In the genomic region with DNA sequence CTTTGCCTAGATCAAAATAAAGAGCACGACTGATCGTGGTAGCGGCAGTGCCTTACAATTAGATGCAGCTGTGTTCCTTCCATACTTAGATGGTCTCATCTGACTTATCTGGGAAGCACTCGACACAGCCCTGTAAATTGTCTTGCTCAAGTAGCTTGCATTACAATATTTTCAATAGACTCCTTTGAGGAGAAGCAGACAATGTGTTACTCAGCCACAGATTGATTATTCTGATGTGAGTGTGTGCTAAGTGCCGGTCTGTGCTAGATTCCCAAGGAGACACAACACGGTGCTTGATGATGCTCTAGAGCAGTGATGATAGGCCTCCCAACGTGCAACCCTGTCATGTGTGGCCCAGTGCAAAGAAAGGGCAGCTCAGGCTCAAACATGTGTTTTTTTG, we compare ENCODE assay signal across 20 mouse cellular contexts.
DNase-seq lines count a peak whose midpoint lies in the region; ATAC-seq lines count a peak whose summit lies in the region.
"Had no signal": no experiment of that assay in that cellular context is flagged by ENCODE, and none has a peak within 500 bp of the region (broad histone marks: within the 10 kb centered on the region; RNA-seq: fewer than 3 reads in every experiment).

No protein-coding gene starts in this region.

- H3K4me2 ChIP-seq in forebrain, embryonic 15.5 days (replicated peaks) = no peak overlapping the region
- no peak overlapping the region for H3K4me2 ChIP-seq in forebrain, embryonic 11.5 days (ENCODE audit: low read depth, low read length, severe bottlenecking)
- H3K4me2 ChIP-seq in forebrain, embryonic 16.5 days (ENCODE audit: low read length) = no peak overlapping the region
- H3K4me2 ChIP-seq: embryonic facial prominence, embryonic 12.5 days; heart, embryonic 12.5 days; hindbrain, embryonic 14.5 days had no signal

- no peak for ATAC-seq in forebrain, embryonic 15.5 days (replicated peaks)
- no peak for ATAC-seq in forebrain, embryonic 11.5 days (replicated peaks; ENCODE audit: low FRiP score)
- ATAC-seq in forebrain, embryonic 16.5 days = peak; percentile 34; the same call in 1 of the 2 replicates
- ATAC-seq: intestine, embryonic 16.5 days; Patski had no signal

- intact Hi-C loops in left cerebral cortex, postnatal 25 days (cut with DNase I) = no loop called here

- DNase-seq in forebrain, embryonic 11.5 days (ENCODE audit: low spot score) = no peak
- peak; percentile 34 for DNase-seq in left cerebral cortex, adult 11 months (ENCODE audit: low spot score)
- DNase-seq in left cerebral cortex, postnatal 25 days (ENCODE audit: low spot score in 2 of 2) = no peak
- DNase-seq in kidney, postnatal 10 days = no peak
- no peak for DNase-seq in cerebellum, postnatal 14 days
- DNase-seq: adrenal gland, adult 2 months; adrenal gland, postnatal 25 days; cerebellum, adult 11 months; cerebellum, adult 8-10 months; cerebellum, postnatal 25 days; gastrocnemius, postnatal 14 days had no signal

- H3K27me3 ChIP-seq in forebrain, embryonic 15.5 days = no peaks in the 10 kb centered on the region
- no peaks in the 10 kb centered on the region for H3K27me3 ChIP-seq in forebrain, embryonic 11.5 days (ENCODE audit: control insufficient read depth, insufficient read depth, low read length)
- no peaks in the 10 kb centered on the region for H3K27me3 ChIP-seq in forebrain, embryonic 16.5 days (replicated peaks; ENCODE audit: control insufficient read depth, insufficient read depth, low read length)
- H3K27me3 ChIP-seq: CH12.LX; embryonic facial prominence, embryonic 12.5 days; heart, embryonic 12.5 days; Patski had no signal

- peak overlapping the region; percentile 49; the same call in 1 of the 2 replicates for H3K27ac ChIP-seq in forebrain, embryonic 15.5 days (replicated peaks)
- H3K27ac ChIP-seq in forebrain, embryonic 11.5 days (ENCODE audit: low read depth, low read length) = no peak overlapping the region
- no peak overlapping the region for H3K27ac ChIP-seq in forebrain, embryonic 16.5 days (ENCODE audit: low read length)
- H3K27ac ChIP-seq: embryonic facial prominence, embryonic 12.5 days; hindbrain, embryonic 10.5 days; hindbrain, embryonic 14.5 days had no signal

- H3K9ac ChIP-seq in forebrain, embryonic 15.5 days (replicated peaks) = no peak overlapping the region
- H3K9ac ChIP-seq in forebrain, embryonic 11.5 days (ENCODE audit: low read length) = no peak overlapping the region
- no peak overlapping the region for H3K9ac ChIP-seq in forebrain, embryonic 16.5 days (replicated peaks; ENCODE audit: low read depth, low read length)
- H3K9ac ChIP-seq: embryonic facial prominence, embryonic 12.5 days; heart, embryonic 12.5 days; hindbrain, embryonic 14.5 days had no signal

- WGBS in forebrain, embryonic 15.5 days = 56% methylated on average over 7 of the region's 7 CpGs
- 75% methylated on average over 7 of the region's 7 CpGs for WGBS in forebrain, embryonic 11.5 days
- WGBS in forebrain, embryonic 16.5 days = 54% methylated on average over 7 of the region's 7 CpGs

- no peaks in the 10 kb centered on the region for H3K9me3 ChIP-seq in forebrain, embryonic 15.5 days
- no peaks in the 10 kb centered on the region for H3K9me3 ChIP-seq in forebrain, embryonic 11.5 days (ENCODE audit: control insufficient read depth, low read length)
- 0 out of 2 replicates have a peak, but pooled peaks cover 4% of the 10 kb centered on the region for H3K9me3 ChIP-seq in forebrain, embryonic 16.5 days (ENCODE audit: control insufficient read depth, low read length)
- H3K9me3 ChIP-seq: embryonic facial prominence, embryonic 12.5 days; heart, embryonic 12.5 days; hindbrain, embryonic 10.5 days had no signal

- peaks cover 16% of the 10 kb centered on the region; the same call in 1 of the 2 replicates for H3K36me3 ChIP-seq in forebrain, embryonic 15.5 days
- no peaks in the 10 kb centered on the region for H3K36me3 ChIP-seq in forebrain, embryonic 11.5 days (ENCODE audit: control insufficient read depth, insufficient read depth, low read length)
- H3K36me3 ChIP-seq in forebrain, embryonic 16.5 days (ENCODE audit: control insufficient read depth, insufficient read depth) = peaks cover 7% of the 10 kb centered on the region

- peaks cover 14% of the 10 kb centered on the region for H3K4me1 ChIP-seq in forebrain, embryonic 15.5 days
- no peaks in the 10 kb centered on the region for H3K4me1 ChIP-seq in forebrain, embryonic 11.5 days (replicated peaks; ENCODE audit: control insufficient read depth, insufficient read depth, low read length)
- H3K4me1 ChIP-seq in forebrain, embryonic 16.5 days (replicated peaks; ENCODE audit: control insufficient read depth, insufficient read depth, low read length) = peaks cover 12% of the 10 kb centered on the region

- H3K4me3 ChIP-seq in forebrain, embryonic 15.5 days = no peak overlapping the region
- no peak overlapping the region for H3K4me3 ChIP-seq in forebrain, embryonic 11.5 days (ENCODE audit: low read depth, low read length)
- H3K4me3 ChIP-seq in forebrain, embryonic 16.5 days (replicated peaks; ENCODE audit: low read length) = no peak overlapping the region
- H3K4me3 ChIP-seq: embryonic facial prominence, embryonic 12.5 days; heart, embryonic 12.5 days; hindbrain, embryonic 10.5 days had no signal
